Mouse (Mus musculus): ENCODE results near the gene Pecr. TPM values are rescaled to one million over a fixed set of nuclear protein-coding genes. Genes with fewer than 3 reads are reported as not detected.
A peak's percentile ranks its signal among the peaks of the same experiment; 100 is the strongest.
"Not testable (repeated sequence)": the region's sequence is repeated elsewhere in the genome, so short reads cannot be mapped to it uniquely, and the experiment has no call there.

Pecr gene
- polyA plus RNA-seq, 1 experiment from 2014 or later = 10.6 TPM

DNA sequence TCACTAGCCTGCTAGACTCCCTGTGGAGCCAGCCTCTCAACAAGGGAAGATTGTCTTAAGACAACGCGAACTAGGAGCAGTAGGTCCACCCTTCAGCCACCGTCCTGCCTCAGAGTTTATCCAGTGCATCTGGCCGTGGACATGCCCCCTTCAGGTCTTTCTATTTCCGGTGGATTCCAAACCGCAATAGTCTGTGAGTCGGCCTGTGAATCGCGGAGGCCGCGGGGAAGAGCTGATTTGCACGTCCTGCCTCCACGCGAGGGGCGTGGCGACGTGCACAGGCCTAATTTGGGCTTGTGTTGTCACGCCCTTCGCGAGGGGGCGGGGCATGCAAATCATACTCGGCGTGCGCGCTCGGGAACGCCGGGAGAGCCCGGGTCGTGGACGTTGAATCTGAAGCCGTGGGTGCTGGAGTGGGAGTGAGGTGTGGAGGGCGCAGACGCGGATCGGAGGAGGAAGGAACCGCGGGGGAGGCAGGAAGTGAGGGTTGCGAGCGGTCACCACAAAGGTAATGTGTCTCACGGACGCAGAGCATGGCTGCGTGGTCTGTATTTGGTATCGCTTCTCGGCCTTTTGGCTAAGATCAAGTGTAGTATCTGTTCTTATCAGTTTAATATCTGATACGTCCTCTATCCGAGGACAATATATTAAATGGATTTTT lies 40.3 kb downstream of the Pecr start:
- peak overlapping the region; percentile 83 for H3K9ac ChIP-seq (ENCODE audit: low read depth, low read length)
- no peaks in the 10 kb centered on the region for H3K36me3 ChIP-seq (ENCODE audit: control insufficient read depth, insufficient read depth, low read length)
- H3K27me3 ChIP-seq (replicated peaks; ENCODE audit: control insufficient read depth, insufficient read depth, low read length) = no peaks in the 10 kb centered on the region
- H3K27ac ChIP-seq (ENCODE audit: low read depth, low read length) = peak overlapping the region; percentile 95
- H3K4me3 ChIP-seq (ENCODE audit: low read length) = peak overlapping the region; percentile 48
- H3K4me1 ChIP-seq (ENCODE audit: control insufficient read depth, insufficient read depth, low read depth, low read length) = no peaks in the 10 kb centered on the region
- peak; percentile 97 for ATAC-seq
- H3K9me3 ChIP-seq (ENCODE audit: control insufficient read depth, low read length) = no peaks in the 10 kb centered on the region
- under 1% methylated on average over 45 of the region's 47 CpGs for WGBS
- peak overlapping the region; percentile 67 for H3K4me2 ChIP-seq (ENCODE audit: low read length)

DNA sequence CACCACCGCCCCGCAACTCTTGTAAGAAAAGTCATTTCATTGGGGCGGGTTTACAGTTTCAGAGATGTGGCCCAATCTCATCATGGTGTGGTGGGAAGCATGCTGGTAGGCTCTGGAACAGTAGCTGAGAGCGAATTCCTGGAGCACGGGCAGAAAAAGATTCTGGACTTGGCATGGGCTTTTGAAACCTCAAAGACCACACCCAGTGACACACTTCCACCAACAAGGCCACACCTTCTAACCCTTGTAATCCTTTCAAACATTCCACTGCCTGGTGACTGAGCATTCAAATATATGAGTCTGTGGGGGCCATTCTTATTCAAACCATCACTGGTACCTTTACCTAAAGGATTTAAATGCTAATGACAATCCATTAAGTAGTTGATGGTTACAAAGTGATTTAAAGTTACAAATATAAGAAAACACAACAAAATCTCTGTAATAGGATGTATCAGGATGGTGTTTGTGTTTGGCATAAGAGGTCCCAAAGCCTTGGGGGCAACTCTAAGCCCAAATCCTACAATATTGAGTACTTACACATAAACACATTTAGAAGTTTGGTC lies 41.5 kb downstream of the Pecr start:
- WGBS = 84% methylated on average over 5 of the region's 5 CpGs
- Histone ChIP-seq H3K4me1 (ENCODE audit: control insufficient read depth, insufficient read depth, low read depth, low read length) (no peaks in the 10 kb centered on the region; the same call in 1 of the 2 replicates), H3K9me3 (ENCODE audit: control insufficient read depth, low read length) (no peaks in the 10 kb centered on the region), H3K9ac (ENCODE audit: low read depth, low read length) (no peak overlapping the region), H3K27me3 (replicated peaks; ENCODE audit: control insufficient read depth, insufficient read depth, low read length) (no peaks in the 10 kb centered on the region), H3K4me2 (ENCODE audit: low read length) (no peak overlapping the region), H3K4me3 (ENCODE audit: low read length) (no peak overlapping the region), H3K36me3 (ENCODE audit: control insufficient read depth, insufficient read depth, low read length) (no peaks in the 10 kb centered on the region), H3K27ac (ENCODE audit: low read depth, low read length) (no peak overlapping the region)
- no peak for ATAC-seq

DNA sequence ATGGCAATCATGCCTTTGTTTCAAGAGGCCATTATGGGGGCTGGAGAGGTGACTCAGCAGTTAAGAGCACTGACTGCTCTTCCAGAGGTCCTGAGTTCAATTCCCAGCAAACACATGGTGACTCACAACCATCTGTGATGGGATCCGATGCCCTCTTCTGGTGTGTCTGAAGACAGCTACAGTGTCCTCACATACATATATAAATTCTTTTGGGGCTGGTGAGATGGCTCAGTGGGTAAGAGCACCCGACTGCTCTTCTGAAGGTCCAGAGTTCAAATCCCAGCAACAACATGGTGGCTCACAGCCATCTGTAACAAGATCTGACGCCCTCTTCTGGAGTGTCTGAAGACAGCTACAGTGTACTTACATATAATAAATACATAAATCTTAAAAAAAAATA lies 45.0 kb downstream of the Pecr start:
- not testable (repeated sequence) for H3K9me3 ChIP-seq (ENCODE audit: control insufficient read depth, low read length); H3K4me3 ChIP-seq (ENCODE audit: low read length); H3K36me3 ChIP-seq (ENCODE audit: control insufficient read depth, insufficient read depth, low read length); H3K27me3 ChIP-seq (replicated peaks; ENCODE audit: control insufficient read depth, insufficient read depth, low read length); H3K4me2 ChIP-seq (ENCODE audit: low read length); ATAC-seq; H3K27ac ChIP-seq (ENCODE audit: low read depth, low read length); H3K9ac ChIP-seq (ENCODE audit: low read depth, low read length); H3K4me1 ChIP-seq (ENCODE audit: control insufficient read depth, insufficient read depth, low read depth, low read length)
- 86% methylated on average over 3 of the region's 3 CpGs for WGBS

DNA sequence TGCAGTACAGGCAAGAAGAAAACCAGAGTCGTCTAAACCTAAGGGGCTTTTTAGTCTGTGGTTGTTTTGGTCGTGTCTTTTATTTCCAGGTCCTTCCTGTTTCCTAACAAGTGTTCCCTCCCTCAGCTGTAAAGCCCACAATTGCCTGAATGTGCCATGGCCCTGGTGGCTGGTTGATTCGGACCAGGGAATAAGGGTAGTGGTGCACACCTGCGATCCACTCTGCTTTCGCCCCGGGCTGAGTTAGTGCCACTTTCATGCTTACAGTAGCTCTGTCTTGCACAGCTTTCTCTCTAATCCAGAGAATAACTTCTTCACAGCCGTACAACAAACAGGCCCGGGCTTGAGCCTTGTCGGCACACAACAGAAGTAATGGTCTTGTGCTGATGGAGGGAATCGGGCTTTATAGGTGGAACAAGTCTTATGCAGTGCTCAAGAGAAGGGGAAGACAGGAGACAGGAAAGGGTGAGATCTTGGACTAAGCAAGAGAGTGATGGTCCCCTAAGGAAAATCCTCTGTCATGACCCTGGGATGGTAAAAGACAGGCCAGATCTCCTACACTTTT lies 46.0 kb downstream of the Pecr start:
- Histone ChIP-seq H3K4me1 (ENCODE audit: control insufficient read depth, insufficient read depth, low read depth, low read length) (peaks cover 8% of the 10 kb centered on the region), H3K4me3 (ENCODE audit: low read length) (no peak overlapping the region), H3K27me3 (replicated peaks; ENCODE audit: control insufficient read depth, insufficient read depth, low read length) (peaks cover 3% of the 10 kb centered on the region), H3K9me3 (ENCODE audit: control insufficient read depth, low read length) (no peaks in the 10 kb centered on the region), H3K9ac (ENCODE audit: low read depth, low read length) (no peak overlapping the region), H3K27ac (ENCODE audit: low read depth, low read length) (no peak overlapping the region), H3K36me3 (ENCODE audit: control insufficient read depth, insufficient read depth, low read length) (no peaks in the 10 kb centered on the region), H3K4me2 (ENCODE audit: low read length) (no peak overlapping the region)
- 66% methylated on average over 10 of the region's 10 CpGs for WGBS
- ATAC-seq = no peak

DNA sequence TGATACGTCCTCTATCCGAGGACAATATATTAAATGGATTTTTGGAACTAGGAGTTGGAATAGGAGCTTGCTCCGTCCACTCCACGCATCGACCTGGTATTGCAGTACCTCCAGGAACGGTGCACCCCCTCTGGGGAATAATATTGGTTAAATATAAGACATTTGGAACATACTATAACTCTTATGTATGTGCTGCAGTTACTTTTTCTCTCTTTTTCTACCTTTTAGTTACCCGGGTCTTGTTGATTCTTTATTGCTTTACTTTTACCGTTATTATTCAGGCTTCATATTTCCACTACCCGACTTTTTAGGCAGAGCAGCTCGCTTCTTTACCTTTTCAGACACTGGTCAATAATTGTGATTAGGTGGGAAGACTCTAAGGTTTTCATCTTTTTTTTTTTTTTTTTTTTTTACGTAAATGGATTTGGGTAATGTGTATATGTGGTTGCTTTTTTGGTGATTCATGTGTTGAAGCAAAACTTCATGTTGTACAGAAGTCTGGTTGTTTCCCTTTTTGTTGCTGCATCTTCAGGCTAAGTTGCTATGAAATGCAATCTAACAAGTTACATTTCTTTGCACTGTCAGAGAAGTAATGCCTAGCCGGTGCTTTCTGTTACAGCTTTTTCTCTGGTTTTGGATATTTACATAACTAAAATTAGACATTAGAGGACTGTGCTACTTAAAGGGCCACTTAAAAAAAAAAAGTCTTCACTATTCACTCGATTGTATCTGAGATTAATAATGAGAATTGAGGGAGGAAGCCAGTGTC lies 46.9 kb downstream of the Pecr start:
- ATAC-seq = peak; percentile 9
- no peaks in the 10 kb centered on the region for H3K36me3 ChIP-seq (ENCODE audit: control insufficient read depth, insufficient read depth, low read length)
- H3K4me2 ChIP-seq (ENCODE audit: low read length) = peak overlapping the region; percentile 53
- peak overlapping the region; percentile 30 for H3K4me3 ChIP-seq (ENCODE audit: low read length)
- H3K9me3 ChIP-seq (ENCODE audit: control insufficient read depth, low read length) = no peaks in the 10 kb centered on the region
- no peak overlapping the region for H3K9ac ChIP-seq (ENCODE audit: low read depth, low read length)
- H3K4me1 ChIP-seq (ENCODE audit: control insufficient read depth, insufficient read depth, low read depth, low read length) = peaks cover 8% of the 10 kb centered on the region
- no peak overlapping the region for H3K27ac ChIP-seq (ENCODE audit: low read depth, low read length)
- WGBS = 9% methylated on average over 11 of the region's 13 CpGs
- H3K27me3 ChIP-seq (replicated peaks; ENCODE audit: control insufficient read depth, insufficient read depth, low read length) = peaks cover 5% of the 10 kb centered on the region

- Histone ChIP-seq H3K9ac (ENCODE audit: low read depth, low read length) (peak overlapping the region; percentile 76), H3K27ac (ENCODE audit: low read depth, low read length) (peak overlapping the region; percentile 81), H3K4me2 (ENCODE audit: low read length) (peak overlapping the region; percentile 75), H3K4me3 (ENCODE audit: low read length) (peak overlapping the region; percentile 68)
- not testable (repeated sequence) for H3K9me3 ChIP-seq (ENCODE audit: control insufficient read depth, low read length); H3K36me3 ChIP-seq (ENCODE audit: control insufficient read depth, insufficient read depth, low read length); H3K27me3 ChIP-seq (replicated peaks; ENCODE audit: control insufficient read depth, insufficient read depth, low read length); H3K4me1 ChIP-seq (ENCODE audit: control insufficient read depth, insufficient read depth, low read depth, low read length)
- under 1% methylated on average over 33 of the region's 50 CpGs for WGBS
- peak; percentile 89 for ATAC-seq
Measured at GRCm38 (mm10) chr1:72236363-72237006, 47.6 kb downstream of the Pecr start.

GRCm38 (mm10) chr1:72232592-72232991 lies 51.5 kb downstream of the Pecr start:
- H3K36me3 ChIP-seq (ENCODE audit: control insufficient read depth, insufficient read depth, low read length); H3K9ac ChIP-seq (ENCODE audit: low read depth, low read length); H3K4me3 ChIP-seq (ENCODE audit: low read length); ATAC-seq; H3K9me3 ChIP-seq (ENCODE audit: control insufficient read depth, low read length); H3K27me3 ChIP-seq (replicated peaks; ENCODE audit: control insufficient read depth, insufficient read depth, low read length); H3K4me1 ChIP-seq (ENCODE audit: control insufficient read depth, insufficient read depth, low read depth, low read length); H3K27ac ChIP-seq (ENCODE audit: low read depth, low read length); H3K4me2 ChIP-seq (ENCODE audit: low read length): not testable (repeated sequence)
- WGBS = 81% methylated on average over 10 of the region's 10 CpGs

GRCm38 (mm10) chr1:72228974-72229373 lies 55.1 kb downstream of the Pecr start:
- WGBS = 11% methylated on average over 3 of the region's 3 CpGs
- Histone ChIP-seq H3K4me3 (ENCODE audit: low read length) (no peak overlapping the region), H3K4me2 (ENCODE audit: low read length) (no peak overlapping the region), H3K9me3 (ENCODE audit: control insufficient read depth, low read length) (no peaks in the 10 kb centered on the region), H3K27me3 (replicated peaks; ENCODE audit: control insufficient read depth, insufficient read depth, low read length) (peaks cover 7% of the 10 kb centered on the region), H3K4me1 (ENCODE audit: control insufficient read depth, insufficient read depth, low read depth, low read length) (no peaks in the 10 kb centered on the region; the same call in 1 of the 2 replicates), H3K27ac (ENCODE audit: low read depth, low read length) (no peak overlapping the region), H3K9ac (ENCODE audit: low read depth, low read length) (no peak overlapping the region), H3K36me3 (ENCODE audit: control insufficient read depth, insufficient read depth, low read length) (no peaks in the 10 kb centered on the region)
- ATAC-seq = no peak

GRCm38 (mm10) chr1:72227546-72227945 lies 56.6 kb downstream of the Pecr start:
- H3K27ac ChIP-seq (ENCODE audit: low read depth, low read length) = no peak overlapping the region
- no peaks in the 10 kb centered on the region for H3K36me3 ChIP-seq (ENCODE audit: control insufficient read depth, insufficient read depth, low read length)
- 91% methylated on average over 5 of the region's 5 CpGs for WGBS
- H3K9ac ChIP-seq (ENCODE audit: low read depth, low read length) = no peak overlapping the region
- peaks cover 4% of the 10 kb centered on the region; the same call in 1 of the 2 replicates for H3K27me3 ChIP-seq (replicated peaks; ENCODE audit: control insufficient read depth, insufficient read depth, low read length)
- no peak overlapping the region for H3K4me3 ChIP-seq (ENCODE audit: low read length)
- H3K4me1 ChIP-seq (ENCODE audit: control insufficient read depth, insufficient read depth, low read depth, low read length) = no peaks in the 10 kb centered on the region; the same call in 1 of the 2 replicates
- ATAC-seq = no peak
- no peak overlapping the region for H3K4me2 ChIP-seq (ENCODE audit: low read length)
- H3K9me3 ChIP-seq (ENCODE audit: control insufficient read depth, low read length) = no peaks in the 10 kb centered on the region

All from hindbrain, embryonic 16.5 days (tissue).